Mouse (Mus musculus) kidney, embryonic 15.5 days (tissue): ENCODE results near the gene Tns2. TPM values are rescaled to one million over a fixed set of nuclear protein-coding genes. Genes with fewer than 3 reads are reported as not detected.

ENCODE experiments used
- ATAC-seq: fragments of 200-750 bp; cut with Nextera tagmentation; replicated peaks from 2 replicates; pipeline ENCODE4 v1.8.0; 2017; ENCODE audit warnings: moderate TSS enrichment; ENCODE audit not compliant: low FRiP score
- H3K27ac ChIP-seq: fragments of 300-500 bp; sonication (generic); 2 replicates; pipeline ENCODE4 v1.5.1; 2015; ENCODE audit warnings: mild to moderate bottlenecking, inconsistent platforms
- H3K27me3 ChIP-seq: fragments of 300-500 bp; sonication (generic); 2 replicates; pipeline ENCODE4 v1.6.1; 2015; ENCODE audit warnings: inconsistent platforms
- H3K36me3 ChIP-seq: fragments of 300-500 bp; sonication (generic); 2 replicates; pipeline ENCODE4 v1.6.1; 2015; ENCODE audit warnings: inconsistent platforms
- H3K4me1 ChIP-seq: fragments of 300-500 bp; sonication (generic); 2 replicates; pipeline ENCODE4 v1.6.1; 2015; ENCODE audit warnings: inconsistent platforms
- H3K4me2 ChIP-seq: fragments of 300-500 bp; sonication (generic); 2 replicates; pipeline ENCODE4 v1.6.1; 2015; ENCODE audit warnings: moderate library complexity, mild to moderate bottlenecking, inconsistent platforms
- H3K4me3 ChIP-seq: fragments of 300-500 bp; sonication (generic); replicated peaks from 2 replicates; pipeline ENCODE4 v1.5.1; 2015; ENCODE audit warnings: mild to moderate bottlenecking, inconsistent platforms
- H3K9ac ChIP-seq: fragments of 300-500 bp; sonication (generic); 2 replicates; pipeline ENCODE4 v1.6.1; 2015; ENCODE audit warnings: mild to moderate bottlenecking, inconsistent platforms
- H3K9me3 ChIP-seq: fragments of 300-500 bp; sonication (generic); replicated peaks from 2 replicates; pipeline ENCODE4 v1.6.1; 2016; ENCODE audit warnings: inconsistent platforms
- WGBS: fragments of 180-500 bp; shearing (Covaris S2); methylation state at CpG from one replicate; pipeline ENCODE4 v1.1.7; 2015; ENCODE audit warnings: mixed read lengths; 5-methylcytosine and 5-hydroxymethylcytosine counted together
- polyA plus RNA-seq: library from polyadenylated mRNA; unstranded; fragments of >200 nt; fragmentation: Nextera tagmentation; extraction: Ambion mirVana; gene quantifications from 2 replicates; pipeline ENCODE4 v1.2.1, GENCODE M21; 2015

Gene Tns2
- polyA plus RNA-seq, 1 experiment from 2014 or later = 48.4 TPM

- Histone ChIP-seq H3K27ac (no peak overlapping the region), H3K4me2 (no peak overlapping the region), H3K9ac (no peak overlapping the region), H3K36me3 (peaks cover 100% of the 10 kb centered on the region), H3K4me1 (peaks cover 30% of the 10 kb centered on the region), H3K27me3 (no peaks in the 10 kb centered on the region), H3K9me3 (no peaks in the 10 kb centered on the region), H3K4me3 (no peak overlapping the region)
- 84% methylated on average over 7 of the region's 7 CpGs for WGBS
- ATAC-seq = no peak
Observed at GRCm38 (mm10) chr15:102114651-102115260, 14.5 kb downstream of the Tns2 start.

DNA sequence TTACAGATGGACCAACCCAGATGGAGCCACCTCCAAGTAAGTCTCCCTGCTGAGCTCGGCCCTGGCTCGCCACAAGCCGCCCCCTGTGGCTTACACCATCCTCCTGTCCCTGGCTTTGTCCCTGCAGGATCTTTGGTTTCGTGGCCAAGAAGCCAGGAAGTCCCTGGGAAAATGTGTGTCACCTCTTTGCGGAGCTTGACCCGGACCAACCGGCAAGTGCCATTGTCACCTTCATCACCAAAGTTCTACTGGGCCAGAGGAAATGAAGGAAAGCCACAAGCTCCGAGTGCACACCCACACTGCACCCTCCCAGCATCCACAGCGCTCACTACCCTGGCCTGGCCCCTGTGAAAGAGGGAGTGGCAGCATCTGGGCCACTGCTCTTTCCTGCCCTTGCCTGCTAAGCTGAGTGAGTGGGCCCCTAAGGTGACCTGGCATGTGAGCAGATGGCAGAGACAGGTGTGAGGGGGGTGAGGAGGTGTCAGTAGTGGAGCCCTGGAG is 15.6 kb downstream of the Tns2 start:
- Histone ChIP-seq H3K36me3 (peaks cover 99% of the 10 kb centered on the region), H3K4me1 (peaks cover 21% of the 10 kb centered on the region), H3K27ac (no peak overlapping the region), H3K9me3 (no peaks in the 10 kb centered on the region), H3K4me2 (no peak overlapping the region), H3K4me3 (no peak overlapping the region), H3K9ac (no peak overlapping the region), H3K27me3 (no peaks in the 10 kb centered on the region)
- WGBS = 74% methylated on average over 9 of the region's 9 CpGs
- ATAC-seq = no peak

GRCm38 (mm10) chr15:102116753-102117415 is 16.7 kb downstream of the Tns2 start:
- no peaks in the 10 kb centered on the region for H3K9me3 ChIP-seq
- H3K27me3 ChIP-seq = no peaks in the 10 kb centered on the region
- H3K36me3 ChIP-seq = peaks cover 99% of the 10 kb centered on the region
- 71% methylated on average over 11 of the region's 11 CpGs for WGBS
- H3K27ac ChIP-seq = 0 out of 2 replicates have a peak overlapping the region, but pooled peaks have one; percentile 45
- H3K4me2 ChIP-seq = no peak overlapping the region
- no peak overlapping the region for H3K4me3 ChIP-seq
- H3K9ac ChIP-seq = no peak overlapping the region
- no peak for ATAC-seq
- H3K4me1 ChIP-seq = peaks cover 10% of the 10 kb centered on the region; the same call in 1 of the 2 replicates

GRCm38 (mm10) chr15:102117461-102118443 is 17.5 kb downstream of the Tns2 start:
- Histone ChIP-seq H3K27ac (peak overlapping the region; percentile 45; the same call in 1 of the 2 replicates), H3K27me3 (no peaks in the 10 kb centered on the region)

DNA sequence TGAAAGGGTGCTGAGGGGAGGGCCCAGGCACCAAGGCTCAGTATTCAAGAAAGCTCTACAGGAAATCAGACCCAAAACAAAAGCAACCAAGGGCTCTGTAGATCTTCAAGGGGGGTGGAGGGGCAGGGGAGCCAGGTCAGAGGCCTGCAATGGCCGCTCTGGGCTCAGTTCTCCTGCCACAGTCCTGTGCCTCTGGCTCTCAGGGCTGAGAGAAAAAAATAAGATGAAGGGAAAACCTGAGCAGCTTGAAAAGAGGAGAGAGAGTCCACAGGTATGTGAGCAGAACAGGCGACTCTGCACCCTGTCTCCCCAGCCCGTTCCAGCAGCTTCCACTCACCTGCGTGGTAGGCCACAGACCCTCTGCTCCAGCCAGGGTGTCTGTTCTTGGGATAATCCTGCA is 18.4 kb downstream of the Tns2 start:
- H3K9me3 ChIP-seq = no peaks in the 10 kb centered on the region
- H3K27ac ChIP-seq = 0 out of 2 replicates have a peak overlapping the region, but pooled peaks have one; percentile 45
- WGBS = 89% methylated on average over 4 of the region's 4 CpGs
- ATAC-seq = no peak
- H3K27me3 ChIP-seq = no peaks in the 10 kb centered on the region
- H3K9ac ChIP-seq = no peak overlapping the region
- no peak overlapping the region for H3K4me3 ChIP-seq
- no peak overlapping the region for H3K4me2 ChIP-seq
- H3K36me3 ChIP-seq = peaks cover 95% of the 10 kb centered on the region
- 0 out of 2 replicates have a peak, but pooled peaks cover 7% of the 10 kb centered on the region for H3K4me1 ChIP-seq

More at GRCm38 (mm10) chr15:102117461-102118443, 17.5 kb downstream of the Tns2 start:
- peaks cover 10% of the 10 kb centered on the region; the same call in 1 of the 2 replicates for H3K4me1 ChIP-seq
- peaks cover 99% of the 10 kb centered on the region for H3K36me3 ChIP-seq
- no peak overlapping the region for H3K9ac ChIP-seq
- peak; percentile 52; the same call in 1 of the 2 replicates for ATAC-seq
- H3K9me3 ChIP-seq = no peaks in the 10 kb centered on the region
- no peak overlapping the region for H3K4me2 ChIP-seq
- WGBS = 61% methylated on average over 19 of the region's 19 CpGs
- H3K4me3 ChIP-seq = no peak overlapping the region

- Histone ChIP-seq H3K9me3 (no peaks in the 10 kb centered on the region), H3K27ac (no peak overlapping the region), H3K4me1 (0 out of 2 replicates have a peak, but pooled peaks cover 7% of the 10 kb centered on the region), H3K4me2 (no peak overlapping the region), H3K27me3 (no peaks in the 10 kb centered on the region), H3K4me3 (no peak overlapping the region), H3K36me3 (peaks cover 90% of the 10 kb centered on the region), H3K9ac (no peak overlapping the region)
- WGBS = 71% methylated on average over 8 of the region's 8 CpGs
- ATAC-seq = no peak
Observed at GRCm38 (mm10) chr15:102119121-102119830, 19.1 kb downstream of the Tns2 start.

DNA sequence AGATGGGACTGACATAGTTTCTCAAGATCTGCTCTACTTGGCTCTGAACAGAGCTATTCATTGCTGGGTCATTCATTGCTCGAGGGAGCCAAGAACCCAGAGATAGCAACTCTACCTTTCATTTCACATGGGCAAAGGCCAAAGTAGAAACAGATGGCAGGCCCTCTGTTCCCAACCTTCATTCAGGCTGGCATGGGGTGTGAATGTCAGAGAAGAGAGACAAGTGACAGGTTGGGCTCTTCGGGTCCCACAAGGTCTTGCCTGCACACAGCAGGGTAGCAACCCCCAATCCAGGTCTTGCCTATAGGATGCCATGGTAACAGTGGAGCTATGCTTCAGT is 19.6 kb downstream of the Tns2 start:
- WGBS = 89% methylated on average over 2 of the region's 2 CpGs
- Histone ChIP-seq H3K9ac (no peak overlapping the region), H3K36me3 (peaks cover 90% of the 10 kb centered on the region), H3K4me2 (no peak overlapping the region), H3K27me3 (no peaks in the 10 kb centered on the region), H3K4me3 (no peak overlapping the region), H3K9me3 (no peaks in the 10 kb centered on the region), H3K27ac (no peak overlapping the region), H3K4me1 (0 out of 2 replicates have a peak, but pooled peaks cover 7% of the 10 kb centered on the region)
- ATAC-seq = no peak

- H3K9ac ChIP-seq = no peak overlapping the region
- no peak overlapping the region for H3K27ac ChIP-seq
- peaks cover 90% of the 10 kb centered on the region for H3K36me3 ChIP-seq
- no peaks in the 10 kb centered on the region for H3K9me3 ChIP-seq
- no peaks in the 10 kb centered on the region for H3K27me3 ChIP-seq
- H3K4me2 ChIP-seq = no peak overlapping the region
- H3K4me1 ChIP-seq = 0 out of 2 replicates have a peak, but pooled peaks cover 7% of the 10 kb centered on the region
- 80% methylated on average over 5 of the region's 5 CpGs for WGBS
- ATAC-seq = no peak
- no peak overlapping the region for H3K4me3 ChIP-seq
Observed at GRCm38 (mm10) chr15:102120530-102120929, 20.3 kb downstream of the Tns2 start.

GRCm38 (mm10) chr15:102126303-102126702 is 26.1 kb downstream of the Tns2 start:
- H3K4me2 ChIP-seq = no peak overlapping the region
- WGBS = 48% methylated on average over 2 of the region's 2 CpGs
- no peak for ATAC-seq

DNA sequence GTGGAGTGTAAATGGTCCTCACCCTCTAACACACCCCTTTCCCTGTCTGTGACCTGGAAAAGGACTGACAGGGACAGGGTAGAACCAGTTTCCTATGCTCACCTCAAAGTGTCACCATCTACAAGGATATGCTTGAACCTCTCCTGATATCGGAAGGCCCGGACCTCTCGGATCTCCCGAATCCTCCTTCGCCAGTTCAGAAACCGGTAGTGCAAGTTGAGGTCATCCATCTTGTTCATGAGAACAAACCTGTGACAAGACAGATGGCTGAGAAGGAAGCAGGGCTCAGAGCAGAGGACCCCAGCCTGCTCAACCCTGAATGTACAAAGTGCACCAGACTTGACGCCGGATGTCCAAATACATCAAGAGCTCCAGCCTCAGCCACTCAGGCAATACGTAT is 33.1 kb downstream of the Tns2 start:
- no peaks in the 10 kb centered on the region for H3K9me3 ChIP-seq
- no peaks in the 10 kb centered on the region for H3K27me3 ChIP-seq
- no peak overlapping the region for H3K4me2 ChIP-seq
- ATAC-seq = no peak
- peaks cover 23% of the 10 kb centered on the region for H3K4me1 ChIP-seq
- no peak overlapping the region for H3K27ac ChIP-seq
- WGBS = 89% methylated on average over 9 of the region's 9 CpGs
- no peak overlapping the region for H3K4me3 ChIP-seq
- H3K9ac ChIP-seq = no peak overlapping the region
- peaks cover 51% of the 10 kb centered on the region for H3K36me3 ChIP-seq

More at GRCm38 (mm10) chr15:102126303-102126702, 26.1 kb downstream of the Tns2 start:
- H3K4me3 ChIP-seq = no peak overlapping the region
- H3K36me3 ChIP-seq = peaks cover 87% of the 10 kb centered on the region
- H3K27me3 ChIP-seq = no peaks in the 10 kb centered on the region
- H3K9ac ChIP-seq = no peak overlapping the region
- H3K4me1 ChIP-seq = peaks cover 9% of the 10 kb centered on the region; the same call in 1 of the 2 replicates
- peak overlapping the region; percentile 64; the same call in 1 of the 2 replicates for H3K27ac ChIP-seq
- H3K9me3 ChIP-seq = no peaks in the 10 kb centered on the region

GRCm38 (mm10) chr15:102134709-102135108 is 34.5 kb downstream of the Tns2 start:
- Histone ChIP-seq H3K4me1 (peaks cover 23% of the 10 kb centered on the region), H3K4me2 (no peak overlapping the region), H3K9me3 (no peaks in the 10 kb centered on the region), H3K36me3 (peaks cover 37% of the 10 kb centered on the region), H3K27me3 (no peaks in the 10 kb centered on the region), H3K27ac (no peak overlapping the region), H3K9ac (no peak overlapping the region), H3K4me3 (no peak overlapping the region)
- 87% methylated on average over 2 of the region's 2 CpGs for WGBS
- ATAC-seq = no peak
